Mouse (Mus musculus): ENCODE results near the gene Hyal2.

Hyal2 gene

DNA sequence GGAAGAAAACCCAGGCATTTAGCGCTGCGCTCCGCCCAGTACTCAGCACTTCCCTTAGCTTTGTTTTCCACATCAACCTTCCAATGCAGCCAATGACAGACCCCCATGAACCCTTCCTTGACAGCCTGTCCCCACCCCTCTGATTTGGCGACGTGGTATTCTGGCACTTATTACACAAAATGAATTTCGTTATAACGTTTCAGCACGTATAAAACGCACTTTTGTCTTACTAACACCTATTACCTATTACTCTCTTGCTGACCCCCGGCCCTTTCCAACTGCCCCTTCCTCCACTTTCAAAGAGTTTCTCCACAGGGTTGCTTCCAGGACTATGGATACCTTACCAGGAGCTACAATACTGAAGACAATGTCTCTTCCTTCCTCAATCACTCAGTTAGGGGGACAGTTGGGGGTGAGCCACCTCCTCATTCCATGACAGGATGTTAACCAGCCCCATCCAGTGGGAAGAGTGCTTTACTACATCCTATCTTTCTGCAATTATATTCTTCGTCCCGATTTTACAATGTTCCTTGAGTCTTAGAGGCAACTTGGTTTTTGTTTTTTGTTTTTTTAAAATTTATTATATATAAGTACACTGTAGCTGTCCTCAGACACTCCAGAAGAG lies 45.3 kb downstream of the Hyal2 start:
- DNase-seq = no peak

DNA sequence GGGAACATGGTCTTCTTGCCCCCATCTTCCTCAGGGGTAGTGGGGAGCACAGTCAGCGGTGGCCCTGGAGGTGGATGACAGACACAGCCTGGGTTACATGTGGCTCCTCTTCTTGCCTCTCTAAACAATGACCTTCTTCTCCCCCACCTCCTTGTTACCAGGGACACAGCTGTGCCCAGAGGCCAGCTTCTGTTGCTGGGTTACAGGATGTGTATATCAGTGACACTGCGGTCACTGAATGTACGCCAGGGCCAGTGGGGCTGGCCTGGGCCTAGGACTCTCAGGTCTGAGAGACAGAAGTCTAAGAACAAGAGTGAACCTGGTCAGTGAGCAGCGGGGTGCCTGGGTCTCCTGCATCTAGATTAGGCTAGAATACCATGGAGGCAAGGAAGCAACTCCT lies 47.3 kb downstream of the Hyal2 start:
- DNase-seq = no peak

DNA sequence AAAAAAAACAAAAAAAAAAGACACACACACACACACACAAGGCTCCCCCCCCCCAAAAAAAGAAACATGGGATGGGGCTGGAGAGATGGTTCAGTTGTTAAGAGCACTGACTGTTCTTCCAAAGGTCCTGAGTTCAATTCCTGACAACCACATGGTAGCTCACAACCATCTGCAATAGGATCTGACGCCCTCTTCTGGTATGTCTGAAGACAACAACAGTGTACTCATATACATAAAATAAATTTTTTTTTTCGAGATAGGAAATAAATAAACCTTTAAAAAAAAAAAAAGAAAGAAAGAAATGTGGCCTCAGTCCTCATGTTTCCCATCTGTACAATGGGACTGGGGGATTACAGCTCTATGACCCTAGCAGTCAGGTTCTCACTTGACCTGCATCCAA lies 49.7 kb downstream of the Hyal2 start:
- DNase-seq = no peak

DNA sequence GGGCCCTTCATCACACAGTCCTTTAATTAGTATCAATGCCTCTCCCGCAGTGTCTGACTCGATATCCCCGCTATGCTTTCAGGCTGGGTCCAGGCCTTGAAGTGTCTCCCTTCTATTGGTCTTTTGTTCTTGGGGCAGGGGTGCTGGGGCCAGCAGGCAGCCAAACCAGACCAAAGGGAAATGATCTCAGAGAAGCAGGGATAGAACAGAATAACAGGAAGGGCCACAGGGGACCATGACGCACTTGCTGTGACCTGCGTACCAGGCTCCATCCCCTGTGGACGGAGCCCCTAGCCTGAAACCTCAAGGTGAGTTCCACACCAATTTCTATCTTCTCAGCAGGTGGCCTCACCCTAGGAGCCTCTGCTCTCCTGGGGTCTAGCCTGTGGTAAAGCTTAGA lies 50.4 kb downstream of the Hyal2 start:
- DNase-seq = no peak

DNA sequence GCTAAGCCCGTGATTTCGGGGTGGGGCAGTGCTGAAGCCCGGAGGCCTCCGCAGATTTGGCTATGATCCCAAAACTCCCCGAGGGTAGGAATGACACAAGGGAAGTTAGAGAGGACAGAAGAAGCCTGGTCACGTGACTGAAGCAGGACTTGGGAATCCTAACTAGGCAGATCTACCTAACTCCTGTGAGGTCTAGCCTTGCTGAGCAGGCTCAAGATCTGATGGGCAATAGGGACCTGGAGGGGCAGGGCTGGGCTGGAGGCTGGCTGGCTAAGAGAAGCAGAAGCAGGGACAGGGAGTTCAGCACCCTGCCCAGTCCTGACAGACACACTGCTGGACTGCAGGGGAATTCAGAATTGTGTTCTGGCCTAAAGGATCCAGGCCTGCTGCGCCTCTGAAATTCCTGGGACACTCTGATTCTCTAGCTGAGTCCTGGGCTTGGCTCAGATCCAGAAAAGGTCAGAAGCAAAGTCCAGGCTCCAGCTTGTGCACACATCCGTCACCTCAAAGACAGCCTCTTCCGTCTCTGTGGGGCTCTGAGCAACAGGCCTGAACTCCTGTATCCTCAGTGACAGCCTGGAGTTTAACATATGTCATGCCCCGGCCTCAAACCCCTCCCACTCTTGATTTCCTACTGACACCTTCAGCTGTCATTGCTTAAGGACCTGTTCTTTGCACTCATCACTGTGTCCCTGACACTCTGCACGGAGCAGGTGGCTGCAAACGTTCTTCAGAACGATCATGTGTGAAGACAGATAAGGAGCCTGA lies 51.2 kb downstream of the Hyal2 start:
- DNase-seq = no peak

DNA sequence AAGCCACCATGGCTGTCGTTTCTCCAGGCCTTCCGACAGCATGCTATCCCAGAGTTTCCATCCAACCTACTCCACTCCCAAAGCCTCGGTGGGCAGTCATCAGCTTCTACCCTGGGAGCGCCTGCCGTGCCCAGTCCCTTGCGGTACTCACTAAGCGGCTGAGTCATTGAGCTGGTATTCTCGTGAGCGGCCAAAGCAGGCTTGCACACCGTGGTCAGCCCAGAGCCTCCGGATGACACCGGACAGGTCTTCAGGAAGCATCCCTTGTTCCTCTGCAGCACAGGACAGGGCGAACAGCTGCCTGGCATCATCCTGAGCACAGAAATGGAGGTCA lies 51.8 kb downstream of the Hyal2 start:
- DNase-seq = no peak

DNA sequence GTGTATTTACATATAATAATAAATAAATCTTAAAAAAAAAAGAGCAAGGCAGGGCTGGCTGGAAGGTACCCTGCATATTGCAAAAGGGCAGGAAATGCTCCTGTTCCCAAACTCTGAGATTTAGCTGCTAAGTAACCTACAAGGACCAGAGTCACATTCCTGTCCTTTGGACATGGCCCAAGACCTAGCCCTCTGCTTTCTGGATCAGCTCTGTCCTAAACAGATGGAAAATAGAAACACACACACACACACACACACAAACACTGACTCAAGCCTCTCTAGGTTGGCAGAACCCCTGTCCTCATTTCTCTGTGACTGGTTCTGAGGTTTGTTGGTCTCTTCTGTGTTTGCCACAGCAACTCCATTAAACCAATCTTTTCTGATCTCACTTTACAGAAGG lies 53.2 kb downstream of the Hyal2 start:
- DNase-seq = no peak

Measured in thymus, postnatal 36 days (tissue).